Mouse (Mus musculus) layer of hippocampus, adult 2 months (tissue): ENCODE measurements around the gene Rnpep. TPM values are rescaled to one million over a fixed set of nuclear protein-coding genes. Genes with fewer than 3 reads are reported as not detected.

ENCODE experiments used
- DNase-seq, 2 experiments: peaks; one replicate each; pipeline ENCODE4 v3.0.0; 2022; ENCODE audit warnings: low spot score in 2 of 2
- H3K27ac ChIP-seq: fragments of 200-600 bp; 2 replicates; pipeline ENCODE4 v1.8.1; 2022
- H3K4me3 ChIP-seq: fragments of 200-600 bp; 2 replicates; pipeline ENCODE4 v1.8.1; 2022; ENCODE audit warnings: mild to moderate bottlenecking
- CTCF ChIP-seq: fragments of 200-600 bp; conservative IDR thresholded peaks from 2 replicates; pipeline ENCODE4 v1.8.1; 2022; ENCODE audit warnings: antibody characterized with exemption, mild to moderate bottlenecking, moderate library complexity
- total RNA-seq, 2 experiments: library from RNA; stranded (reverse); gene quantifications; 2 replicates each; pipeline ENCODE4 v1.2.3; 2021

Rnpep gene
- total RNA-seq, 2 experiments from 2014 or later, result 60.3 to 65.3 TPM

GRCm38 (mm10) chr1:135213772-135214640 is 69.9 kb downstream of the Rnpep start:
- no peak for DNase-seq
- Histone ChIP-seq H3K27ac (no peak overlapping the region), H3K4me3 (no peak overlapping the region)
- no peak for TF ChIP-seq CTCF

Other genes starting within 250 kb of the Rnpep start
- gene Lgr6, start 178.8 kb downstream of the Rnpep start, total RNA-seq, result 1 to 10 TPM; 2.4 TPM
- not detected for gene Ptpn7, start 151.4 kb downstream of the Rnpep start, total RNA-seq
- gene Arl8a, start 137.3 kb downstream of the Rnpep start, total RNA-seq, result 100 to 1,000 TPM; 247 to 258 TPM
- 100 to 1,000 TPM; 193 to 194 TPM for gene Gpr37l1, start 116.4 kb downstream of the Rnpep start, total RNA-seq
- gene Elf3, start 25.5 kb downstream of the Rnpep start, total RNA-seq, result not detected
- 100 to 1,000 TPM; 177 to 178 TPM for gene Timm17a, start 29.7 kb upstream of the Rnpep start, total RNA-seq
- under 1 TPM; 0.39 to 0.61 TPM for gene Lmod1, start 40.7 kb upstream of the Rnpep start, total RNA-seq
- 100 to 1,000 TPM; 121 TPM for gene Shisa4, start 91.2 kb upstream of the Rnpep start, total RNA-seq
- gene Ipo9, start 146.4 kb upstream of the Rnpep start, total RNA-seq, result 100 to 1,000 TPM; 146 to 154 TPM